Mouse (Mus musculus): Measurements from ENCODE around the gene Zfand2a. TPM values are rescaled to one million over a fixed set of nuclear protein-coding genes. Genes with fewer than 3 reads are reported as not detected.
A peak's percentile ranks its signal among the peaks of the same experiment; 100 is the strongest.

Zfand2a gene
- polyA plus RNA-seq, 1 experiment from 2014 or later: 10.5 TPM

- 74% methylated on average over 4 of the region's 4 CpGs for WGBS
- no peak for ATAC-seq (ENCODE audit: insufficient number of reproducible peaks, insufficient read depth, low FRiP score, low TSS enrichment, low read depth)
- peaks cover 3% of the 10 kb centered on the region; the same call in 1 of the 2 replicates for H3K36me3 ChIP-seq
- no peak overlapping the region for H3K4me3 ChIP-seq
- no peaks in the 10 kb centered on the region for H3K27me3 ChIP-seq
- peaks cover 7% of the 10 kb centered on the region for H3K4me1 ChIP-seq
- no peak overlapping the region for H3K27ac ChIP-seq
- no peaks in the 10 kb centered on the region for H3K9me3 ChIP-seq
- no peak overlapping the region for H3K4me2 ChIP-seq
- H3K9ac ChIP-seq: no peak overlapping the region
Measured at GRCm38 (mm10) chr5:139464874-139465273, 19.5 kb downstream of the Zfand2a start.

- ATAC-seq (ENCODE audit: insufficient number of reproducible peaks, insufficient read depth, low FRiP score, low TSS enrichment, low read depth): peak; percentile 93
- Histone ChIP-seq H3K27ac (no peak within 1 kb of the TSS), H3K9ac (peak within 1 kb of the TSS; percentile 74), H3K9me3 (no peaks in the 10 kb centered on the region), H3K36me3 (no peaks in the 10 kb centered on the region), H3K4me3 (peak within 1 kb of the TSS; percentile 67), H3K27me3 (no peaks in the 10 kb centered on the region), H3K4me1 (peaks cover 17% of the 10 kb centered on the region), H3K4me2 (peak within 1 kb of the TSS; percentile 79)
- 4% methylated on average over 42 of the region's 42 CpGs for WGBS
Measured at GRCm38 (mm10) chr5:139460384-139461067, 23.8 kb downstream of the Zfand2a start, which contains the start of gene 3110082I17Rik. Gene 3110082I17Rik (minus strand): TSS chr5:139460527.

- Histone ChIP-seq H3K4me2 (peak overlapping the region; percentile 79), H3K9me3 (no peaks in the 10 kb centered on the region), H3K4me1 (peaks cover 17% of the 10 kb centered on the region), H3K4me3 (peak overlapping the region; percentile 67), H3K27ac (no peak overlapping the region), H3K9ac (peak overlapping the region; percentile 74), H3K27me3 (no peaks in the 10 kb centered on the region), H3K36me3 (peaks cover 5% of the 10 kb centered on the region)
- 6% methylated on average over 10 of the region's 10 CpGs for WGBS
- no peak for ATAC-seq (ENCODE audit: insufficient number of reproducible peaks, insufficient read depth, low FRiP score, low TSS enrichment, low read depth)
Measured at GRCm38 (mm10) chr5:139459938-139460337, 24.4 kb downstream of the Zfand2a start.

- Histone ChIP-seq H3K27ac (no peak overlapping the region), H3K9me3 (no peaks in the 10 kb centered on the region), H3K27me3 (no peaks in the 10 kb centered on the region), H3K4me1 (peaks cover 17% of the 10 kb centered on the region), H3K4me2 (no peak overlapping the region), H3K36me3 (peaks cover 22% of the 10 kb centered on the region), H3K4me3 (no peak overlapping the region), H3K9ac (no peak overlapping the region)
- WGBS: 84% methylated on average over 8 of the region's 8 CpGs
- no peak for ATAC-seq (ENCODE audit: insufficient number of reproducible peaks, insufficient read depth, low FRiP score, low TSS enrichment, low read depth)
Measured at GRCm38 (mm10) chr5:139457241-139457640, 27.1 kb downstream of the Zfand2a start.

GRCm38 (mm10) chr5:139455166-139455565 is 29.2 kb downstream of the Zfand2a start:
- H3K36me3 ChIP-seq: peaks cover 23% of the 10 kb centered on the region

GRCm38 (mm10) chr5:139453031-139453430 is 31.3 kb downstream of the Zfand2a start:
- no peak overlapping the region for H3K4me3 ChIP-seq
- H3K4me1 ChIP-seq: peaks cover 7% of the 10 kb centered on the region
- no peak overlapping the region for H3K9ac ChIP-seq
- H3K9me3 ChIP-seq: no peaks in the 10 kb centered on the region
- no peak overlapping the region for H3K27ac ChIP-seq
- 93% methylated on average over 10 of the region's 10 CpGs for WGBS
- no peaks in the 10 kb centered on the region for H3K27me3 ChIP-seq
- H3K4me2 ChIP-seq: no peak overlapping the region
- no peak for ATAC-seq (ENCODE audit: insufficient number of reproducible peaks, insufficient read depth, low FRiP score, low TSS enrichment, low read depth)
- peaks cover 23% of the 10 kb centered on the region for H3K36me3 ChIP-seq

More at GRCm38 (mm10) chr5:139455166-139455565, 29.2 kb downstream of the Zfand2a start:
- Histone ChIP-seq H3K4me2 (no peak overlapping the region), H3K27ac (no peak overlapping the region), H3K9me3 (no peaks in the 10 kb centered on the region), H3K4me3 (no peak overlapping the region), H3K9ac (no peak overlapping the region), H3K27me3 (no peaks in the 10 kb centered on the region), H3K4me1 (peaks cover 11% of the 10 kb centered on the region)
- ATAC-seq (ENCODE audit: insufficient number of reproducible peaks, insufficient read depth, low FRiP score, low TSS enrichment, low read depth): no peak
- WGBS: 91% methylated on average over 12 of the region's 12 CpGs

GRCm38 (mm10) chr5:139449926-139450325 is 34.4 kb downstream of the Zfand2a start:
- H3K27ac ChIP-seq: no peak overlapping the region
- H3K27me3 ChIP-seq: no peaks in the 10 kb centered on the region
- H3K4me1 ChIP-seq: peaks cover 7% of the 10 kb centered on the region
- WGBS: 46% methylated on average over 4 of the region's 4 CpGs
- peaks cover 18% of the 10 kb centered on the region for H3K36me3 ChIP-seq
- no peaks in the 10 kb centered on the region for H3K9me3 ChIP-seq
- 0 out of 2 replicates have a peak, but pooled peaks have one; percentile 48 for ATAC-seq (ENCODE audit: insufficient number of reproducible peaks, insufficient read depth, low FRiP score, low TSS enrichment, low read depth)
- no peak overlapping the region for H3K4me2 ChIP-seq
- H3K4me3 ChIP-seq: no peak overlapping the region
- peak overlapping the region; percentile 49; the same call in 1 of the 2 replicates for H3K9ac ChIP-seq

GRCm38 (mm10) chr5:139449161-139449791 is 35.1 kb downstream of the Zfand2a start:
- Histone ChIP-seq H3K4me1 (peaks cover 7% of the 10 kb centered on the region), H3K4me3 (no peak overlapping the region), H3K9me3 (no peaks in the 10 kb centered on the region), H3K4me2 (no peak overlapping the region), H3K27ac (no peak overlapping the region), H3K9ac (peak overlapping the region; percentile 49; the same call in 1 of the 2 replicates), H3K36me3 (peaks cover 11% of the 10 kb centered on the region), H3K27me3 (no peaks in the 10 kb centered on the region)
- ATAC-seq (ENCODE audit: insufficient number of reproducible peaks, insufficient read depth, low FRiP score, low TSS enrichment, low read depth): no peak
- WGBS: 55% methylated on average over 5 of the region's 5 CpGs

- Histone ChIP-seq H3K36me3 (peaks cover 8% of the 10 kb centered on the region), H3K27me3 (no peaks in the 10 kb centered on the region), H3K4me3 (no peak overlapping the region), H3K27ac (no peak overlapping the region), H3K4me2 (no peak overlapping the region), H3K9me3 (no peaks in the 10 kb centered on the region), H3K4me1 (peaks cover 9% of the 10 kb centered on the region), H3K9ac (no peak overlapping the region)
- WGBS: 72% methylated on average over 6 of the region's 6 CpGs
- ATAC-seq (ENCODE audit: insufficient number of reproducible peaks, insufficient read depth, low FRiP score, low TSS enrichment, low read depth): no peak
Measured at GRCm38 (mm10) chr5:139448025-139448424, 36.3 kb downstream of the Zfand2a start.

GRCm38 (mm10) chr5:139445258-139445657 is 39.1 kb downstream of the Zfand2a start:
- Histone ChIP-seq H3K9ac (no peak overlapping the region), H3K4me2 (no peak overlapping the region), H3K9me3 (no peaks in the 10 kb centered on the region), H3K4me3 (no peak overlapping the region), H3K36me3 (no peaks in the 10 kb centered on the region), H3K4me1 (peaks cover 13% of the 10 kb centered on the region), H3K27ac (no peak overlapping the region), H3K27me3 (no peaks in the 10 kb centered on the region)
- 74% methylated on average over 8 of the region's 8 CpGs for WGBS
- ATAC-seq (ENCODE audit: insufficient number of reproducible peaks, insufficient read depth, low FRiP score, low TSS enrichment, low read depth): no peak

- Histone ChIP-seq H3K4me1 (peaks cover 6% of the 10 kb centered on the region; the same call in 1 of the 2 replicates), H3K4me3 (no peak overlapping the region), H3K36me3 (no peaks in the 10 kb centered on the region), H3K9me3 (no peaks in the 10 kb centered on the region), H3K9ac (no peak overlapping the region), H3K27me3 (no peaks in the 10 kb centered on the region), H3K4me2 (no peak overlapping the region), H3K27ac (no peak overlapping the region)
- WGBS: 69% methylated on average over 4 of the region's 4 CpGs
- no peak for ATAC-seq (ENCODE audit: insufficient number of reproducible peaks, insufficient read depth, low FRiP score, low TSS enrichment, low read depth)
Measured at GRCm38 (mm10) chr5:139442962-139443361, 41.4 kb downstream of the Zfand2a start.

- Histone ChIP-seq H3K9ac (no peak overlapping the region), H3K27me3 (no peaks in the 10 kb centered on the region), H3K4me1 (peaks cover 6% of the 10 kb centered on the region; the same call in 1 of the 2 replicates), H3K36me3 (no peaks in the 10 kb centered on the region), H3K4me3 (no peak overlapping the region), H3K9me3 (no peaks in the 10 kb centered on the region), H3K4me2 (no peak overlapping the region), H3K27ac (no peak overlapping the region)
- ATAC-seq (ENCODE audit: insufficient number of reproducible peaks, insufficient read depth, low FRiP score, low TSS enrichment, low read depth): no peak
- WGBS: 76% methylated on average over 12 of the region's 12 CpGs
Measured at GRCm38 (mm10) chr5:139442428-139442827, 41.9 kb downstream of the Zfand2a start.

All from embryonic facial prominence, embryonic 13.5 days (tissue).